Mouse (Mus musculus): ENCODE data around the gene Apobec3. TPM values are rescaled to one million over a fixed set of nuclear protein-coding genes. Genes with fewer than 3 reads are reported as not detected.
"Not testable (repeated sequence)": the region's sequence is repeated elsewhere in the genome, so short reads cannot be mapped to it uniquely, and the experiment has no call there.

Apobec3 gene
- total RNA-seq, 2 experiments from 2014 or later, result 124 to 129 TPM

DNA sequence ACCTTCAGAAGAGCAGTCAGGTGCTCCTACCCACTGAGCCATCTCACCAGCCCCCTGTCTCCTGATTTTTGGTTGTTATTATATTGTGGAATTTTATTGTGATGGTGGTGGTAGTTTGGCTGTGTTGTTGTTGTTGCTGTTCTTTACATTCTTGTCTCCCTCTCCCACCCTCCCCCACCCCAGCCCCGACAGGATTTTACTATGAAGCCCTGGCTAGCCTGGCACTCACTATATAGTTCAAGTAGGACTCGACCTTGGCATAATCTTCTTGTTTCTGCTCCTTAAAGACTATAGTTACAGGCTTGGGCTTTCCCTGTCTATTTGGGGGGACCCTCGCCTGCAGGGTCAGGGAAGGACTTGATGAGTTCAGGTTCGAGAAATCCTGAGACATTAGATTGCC is 2.9 kb downstream of the Apobec3 start:
- ATAC-seq (ENCODE audit: poor library complexity, severe bottlenecking), result no peak

DNA sequence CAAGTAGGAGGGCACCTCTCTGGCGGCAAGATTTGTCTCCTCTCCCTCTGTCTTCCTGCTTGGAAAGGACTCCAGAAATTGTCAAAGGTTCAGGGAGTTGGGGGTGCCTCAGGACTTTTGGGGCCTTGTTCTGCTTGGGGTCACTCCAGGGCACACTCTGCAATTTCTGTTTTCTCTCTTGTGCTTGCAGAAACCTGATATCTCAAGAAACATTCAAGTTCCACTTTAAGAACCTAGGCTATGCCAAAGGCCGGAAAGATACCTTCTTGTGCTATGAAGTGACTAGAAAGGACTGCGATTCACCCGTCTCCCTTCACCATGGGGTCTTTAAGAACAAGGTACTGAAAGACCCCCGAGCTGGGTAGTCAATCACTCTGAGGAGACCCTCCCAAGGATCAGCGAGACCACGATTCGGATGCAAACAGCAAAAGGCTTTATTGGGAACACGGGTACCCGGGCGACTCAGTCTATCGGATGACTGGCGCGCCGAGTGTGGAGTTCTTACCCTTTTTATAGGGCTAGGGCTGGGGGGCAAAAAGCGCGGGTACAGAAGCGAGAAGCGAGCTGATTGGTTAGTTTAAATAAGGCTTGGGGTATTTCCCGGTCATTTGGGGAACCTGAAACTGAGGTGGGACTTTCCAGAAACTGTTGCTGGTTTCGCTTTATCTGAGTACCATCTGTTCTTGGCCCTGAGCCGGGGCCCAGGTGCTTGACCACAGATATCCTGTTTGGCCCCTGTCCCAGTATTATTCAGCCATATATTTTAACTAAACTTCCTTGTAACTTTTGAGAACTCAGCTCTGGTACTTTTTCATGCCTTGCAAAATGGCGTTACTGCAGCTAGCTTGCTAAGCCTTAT is 4.0 kb downstream of the Apobec3 start:
- ATAC-seq (ENCODE audit: poor library complexity, severe bottlenecking), result not testable (repeated sequence)

DNA sequence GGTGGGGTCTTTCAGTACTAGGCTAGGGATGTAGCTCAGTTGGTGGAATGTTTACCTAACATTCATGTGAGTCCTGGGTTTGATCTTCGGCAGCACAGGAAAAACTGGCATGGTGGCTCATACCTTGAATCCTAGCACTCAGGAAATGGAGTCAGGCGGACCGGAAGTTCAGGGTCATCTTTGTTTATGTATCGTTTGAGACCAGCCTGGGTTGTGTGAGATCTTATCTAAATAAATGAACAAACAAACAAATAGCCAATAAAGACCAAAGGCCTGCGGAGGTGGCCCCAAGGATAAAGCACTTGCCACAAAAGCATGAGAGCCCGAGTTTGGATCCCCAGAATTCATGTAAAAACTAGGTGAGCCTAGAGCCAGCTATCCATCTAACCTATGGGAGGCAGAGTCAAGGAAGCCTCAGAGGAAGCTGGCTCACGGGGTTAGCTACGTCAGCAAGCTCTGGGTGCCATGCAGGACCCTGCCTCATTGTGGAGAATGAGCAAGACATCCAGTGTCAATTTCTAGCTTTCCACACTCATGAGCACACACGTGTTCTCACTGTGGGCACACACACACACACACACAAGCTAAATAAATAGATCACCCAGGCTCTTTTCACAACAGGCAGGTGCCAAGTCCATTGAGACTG is 4.7 kb downstream of the Apobec3 start:
- ATAC-seq (ENCODE audit: poor library complexity, severe bottlenecking), result no peak

- ATAC-seq (ENCODE audit: poor library complexity, severe bottlenecking), result no peak
Measured at GRCm38 (mm10) chr15:79898988-79899387, 7.5 kb downstream of the Apobec3 start.

DNA sequence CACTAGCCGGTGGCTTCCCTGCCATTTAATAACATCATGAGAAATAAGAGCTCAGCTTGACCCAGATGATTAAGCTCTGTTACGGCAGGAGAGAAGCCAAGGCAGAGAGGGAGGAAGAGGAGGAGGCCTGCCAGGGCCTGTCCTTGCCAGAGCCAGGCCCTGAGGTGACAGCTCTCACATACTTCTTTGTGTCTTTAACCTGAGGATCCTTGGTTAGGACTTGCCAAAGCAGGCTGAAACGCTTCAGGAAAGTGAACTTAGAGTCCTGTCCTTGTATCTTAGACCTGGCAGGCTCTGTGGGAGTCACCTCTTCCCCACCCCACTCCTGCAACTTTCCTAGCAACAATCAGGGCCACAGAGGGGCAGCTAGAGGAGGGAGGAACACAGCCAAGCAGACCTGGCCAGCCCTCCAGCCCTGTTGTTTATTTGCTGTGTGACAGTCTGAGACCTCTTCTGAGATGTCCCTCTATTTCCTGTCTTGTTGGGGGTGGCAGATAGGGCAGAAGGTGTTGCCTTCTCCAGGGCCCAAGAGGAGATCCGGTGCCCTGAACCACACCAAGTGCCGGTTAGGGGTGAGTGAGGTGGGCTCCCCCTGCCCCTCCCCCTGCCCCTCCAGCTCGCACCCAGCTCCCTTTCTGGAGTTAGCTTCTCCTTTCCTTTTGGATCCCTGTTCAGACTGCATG is 8.5 kb downstream of the Apobec3 start:
- ATAC-seq (ENCODE audit: poor library complexity, severe bottlenecking), result no peak

DNA sequence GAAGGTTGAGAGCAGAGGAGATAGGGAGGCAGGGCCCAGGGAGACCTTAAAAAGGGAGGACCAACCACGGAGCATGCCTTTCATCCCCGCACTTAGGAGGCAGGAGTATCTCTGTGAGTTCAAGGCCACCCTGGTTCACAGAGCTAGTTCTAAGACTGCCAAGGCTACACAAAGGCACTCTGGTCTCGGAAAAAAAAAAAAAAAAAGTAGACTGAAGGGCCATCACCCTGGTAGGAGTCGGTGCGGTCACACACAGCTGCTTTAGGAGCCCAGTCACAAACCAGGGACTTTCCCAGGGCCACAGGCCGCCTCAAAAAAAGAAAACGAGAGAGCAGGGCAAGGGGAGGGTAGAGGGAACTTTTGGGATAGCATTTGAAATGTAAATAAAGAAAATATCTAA is 9.3 kb downstream of the Apobec3 start:
- no peak for ATAC-seq (ENCODE audit: poor library complexity, severe bottlenecking)

GRCm38 (mm10) chr15:79901399-79901798 is 9.9 kb downstream of the Apobec3 start:
- ATAC-seq (ENCODE audit: poor library complexity, severe bottlenecking), result no peak

DNA sequence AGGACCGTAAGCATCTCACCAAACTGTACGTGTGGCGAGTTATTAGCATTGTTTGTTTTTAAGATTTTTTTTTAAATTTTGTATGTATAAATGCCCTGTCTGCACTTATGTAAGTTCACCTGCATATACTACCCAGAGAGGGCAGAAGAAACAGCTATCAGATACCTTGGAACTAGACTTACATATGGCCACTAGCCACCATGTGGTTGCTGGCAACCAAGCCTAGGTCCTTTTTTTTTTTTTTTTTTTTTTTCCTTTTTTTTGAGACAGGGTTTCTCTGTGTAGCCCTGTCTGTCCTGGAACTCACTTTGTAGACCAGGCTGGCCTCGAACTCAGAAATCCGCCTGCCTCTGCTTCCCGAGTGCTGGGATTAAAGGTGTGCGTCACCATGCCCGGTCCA is 11.6 kb downstream of the Apobec3 start:
- not testable (repeated sequence) for ATAC-seq (ENCODE audit: poor library complexity, severe bottlenecking)

DNA sequence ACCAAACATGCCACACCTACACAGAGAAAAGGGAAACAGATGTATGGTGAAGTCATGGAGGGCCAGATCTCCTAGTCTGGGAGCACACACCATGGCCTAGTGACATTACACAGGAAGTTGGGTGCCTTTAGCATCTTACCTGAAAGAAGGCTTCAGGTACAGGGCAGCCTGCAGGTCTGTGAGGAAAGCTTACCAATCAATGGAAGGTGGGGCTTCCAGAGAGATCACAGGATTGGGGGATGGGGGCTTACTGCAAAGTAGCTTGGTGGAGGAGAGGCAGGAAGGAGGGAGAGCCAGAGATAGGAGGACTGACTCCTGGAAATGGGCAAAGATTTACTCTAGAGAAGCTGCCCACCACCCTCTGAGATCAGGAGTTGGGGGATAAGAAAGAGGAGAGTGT is 12.5 kb downstream of the Apobec3 start:
- no peak for ATAC-seq (ENCODE audit: poor library complexity, severe bottlenecking)

DNA sequence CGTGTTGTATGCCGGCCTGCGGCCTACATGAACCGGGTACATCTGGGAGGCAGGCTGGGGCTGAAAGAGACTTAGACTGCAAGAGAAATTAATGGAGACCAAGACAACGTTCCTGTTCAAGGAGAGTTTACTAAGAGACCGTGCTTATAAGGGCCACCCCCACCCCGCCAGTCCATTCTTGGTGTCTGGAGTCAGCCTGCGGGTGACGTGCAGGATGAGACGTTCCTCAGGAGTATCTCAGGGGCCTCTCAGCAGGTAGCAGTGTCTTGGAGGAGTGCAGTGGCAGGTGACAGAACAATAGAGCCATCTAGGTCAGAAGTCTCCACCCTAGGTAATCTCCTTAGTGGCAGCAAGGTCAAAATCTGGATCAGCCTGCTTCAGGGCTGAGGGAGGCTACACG is 13.2 kb downstream of the Apobec3 start:
- not testable (repeated sequence) for ATAC-seq (ENCODE audit: poor library complexity, severe bottlenecking)

DNA sequence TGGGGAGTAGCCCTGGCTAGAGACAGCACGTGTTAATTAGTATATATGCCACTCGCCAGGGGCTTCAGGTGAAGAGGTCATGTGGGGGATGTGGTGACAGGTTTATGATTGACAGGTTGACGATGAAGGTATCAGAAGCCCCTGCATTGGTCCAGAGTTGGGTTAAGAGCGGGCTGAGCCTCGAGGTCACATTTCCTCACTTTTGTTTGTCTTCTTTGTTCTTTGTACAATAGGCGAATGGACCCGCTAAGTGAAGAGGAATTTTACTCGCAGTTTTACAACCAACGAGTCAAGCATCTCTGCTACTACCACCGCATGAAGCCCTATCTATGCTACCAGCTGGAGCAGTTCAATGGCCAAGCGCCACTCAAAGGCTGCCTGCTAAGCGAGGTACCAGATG is 13.8 kb downstream of the Apobec3 start:
- ATAC-seq (ENCODE audit: poor library complexity, severe bottlenecking), result no peak

- no peak for ATAC-seq (ENCODE audit: poor library complexity, severe bottlenecking)
Measured at GRCm38 (mm10) chr15:79906855-79907254, 15.4 kb downstream of the Apobec3 start.

DNA sequence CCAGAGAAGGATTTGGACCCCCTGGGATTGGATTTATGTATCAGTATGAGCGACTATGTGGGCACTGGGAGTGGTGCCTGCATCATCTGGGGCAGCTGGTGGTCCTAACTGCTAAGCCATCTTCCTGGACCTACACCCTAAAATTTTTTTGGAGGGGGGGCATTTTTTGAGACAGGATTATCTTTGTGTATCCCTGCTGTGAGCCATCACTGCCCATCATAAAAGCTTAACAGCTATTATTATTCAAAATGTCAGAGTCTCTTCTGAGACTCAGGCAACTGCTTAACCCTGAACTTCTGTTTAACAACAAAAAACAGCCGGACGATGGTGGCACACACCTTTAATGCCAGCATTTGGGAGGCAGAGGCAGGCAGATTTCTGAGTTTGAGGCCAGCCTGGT is 17.5 kb downstream of the Apobec3 start:
- not testable (repeated sequence) for ATAC-seq (ENCODE audit: poor library complexity, severe bottlenecking)

DNA sequence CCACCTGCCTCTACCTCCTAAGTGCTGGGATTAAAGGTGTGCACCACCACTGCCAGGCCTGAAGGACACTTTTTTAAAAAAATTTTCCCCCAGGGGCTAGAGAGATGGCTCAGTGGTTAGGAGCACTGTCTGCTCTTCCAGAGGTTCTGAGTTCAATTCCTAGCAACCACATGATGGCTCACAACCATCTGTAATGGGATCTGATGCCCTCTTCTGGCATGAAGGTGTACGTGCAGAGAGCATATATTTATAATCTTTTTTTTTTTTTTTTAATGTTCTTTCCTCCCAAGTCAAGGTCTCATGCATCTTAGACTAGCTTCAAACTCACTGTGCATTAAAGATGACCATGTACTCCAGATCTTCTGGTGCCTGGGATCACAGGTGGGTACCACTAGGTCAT is 19.4 kb downstream of the Apobec3 start:
- ATAC-seq (ENCODE audit: poor library complexity, severe bottlenecking), result not testable (repeated sequence)

- no peak for ATAC-seq (ENCODE audit: poor library complexity, severe bottlenecking)
Measured at GRCm38 (mm10) chr15:79911339-79911738, 19.9 kb downstream of the Apobec3 start.

DNA sequence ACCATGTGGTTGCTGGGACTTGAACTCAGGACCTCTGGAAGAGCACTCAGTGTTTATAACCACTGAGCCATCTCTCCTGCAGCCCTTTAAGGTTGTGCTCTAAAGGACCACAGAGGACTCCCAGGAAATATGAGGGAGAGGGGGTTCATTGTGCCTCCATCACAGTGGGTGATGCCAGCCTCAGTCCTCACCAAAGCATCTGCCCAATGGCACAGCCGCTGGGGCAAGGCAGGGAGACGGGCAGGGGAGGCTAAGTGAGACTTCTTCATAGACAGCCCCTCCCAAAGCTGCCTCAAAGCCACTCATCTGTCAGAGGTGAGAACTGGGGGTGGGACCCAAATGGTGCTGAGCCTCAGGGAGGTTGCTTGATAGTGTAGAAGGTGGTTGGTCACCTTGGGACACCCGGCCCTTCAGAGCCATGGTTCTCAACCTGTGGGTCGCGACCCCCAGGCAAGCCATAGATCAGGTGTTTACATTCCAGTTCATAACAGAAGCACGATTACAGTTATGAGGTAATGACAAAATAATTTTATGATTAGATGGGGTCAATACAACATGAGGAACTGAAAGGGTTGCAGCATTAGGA is 22.4 kb downstream of the Apobec3 start:
- ATAC-seq (ENCODE audit: poor library complexity, severe bottlenecking), result no peak

GRCm38 (mm10) chr15:79914357-79914756 is 22.9 kb downstream of the Apobec3 start:
- no peak for ATAC-seq (ENCODE audit: poor library complexity, severe bottlenecking)

GRCm38 (mm10) chr15:79916150-79916549 is 24.7 kb downstream of the Apobec3 start:
- ATAC-seq (ENCODE audit: poor library complexity, severe bottlenecking), result no peak

DNA sequence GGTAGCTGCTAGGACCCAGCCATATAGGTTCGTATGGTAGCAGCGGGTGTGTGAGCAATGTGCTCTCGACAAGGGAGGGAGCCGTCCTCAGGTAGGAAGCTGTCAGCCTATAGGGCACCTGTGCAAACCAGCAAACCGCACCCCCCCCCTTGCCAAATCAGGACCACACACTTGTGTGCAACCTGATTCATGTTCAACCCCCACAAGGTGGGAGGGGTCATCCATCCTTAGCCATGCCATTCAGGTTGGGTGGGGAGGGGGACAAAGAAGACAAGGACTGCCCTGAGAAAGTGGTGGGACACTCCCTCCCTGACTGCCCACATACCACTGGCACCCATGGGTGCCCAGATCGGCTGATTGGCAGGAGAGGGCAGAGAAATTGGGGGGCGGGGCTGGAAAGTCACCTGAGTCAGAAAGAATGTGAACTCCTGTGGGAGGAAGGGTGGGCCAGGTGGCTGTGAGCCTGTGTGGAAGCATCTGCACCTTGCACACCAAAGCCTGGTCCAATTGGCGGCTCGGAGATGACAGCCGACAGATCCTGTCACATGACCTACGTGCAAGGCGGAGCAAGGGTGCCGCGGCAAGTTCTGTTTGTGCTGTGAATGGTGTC is 25.8 kb downstream of the Apobec3 start:
- no peak for ATAC-seq (ENCODE audit: poor library complexity, severe bottlenecking)

GRCm38 (mm10) chr15:79918485-79918884 is 27.0 kb downstream of the Apobec3 start:
- no peak for ATAC-seq (ENCODE audit: poor library complexity, severe bottlenecking)

DNA sequence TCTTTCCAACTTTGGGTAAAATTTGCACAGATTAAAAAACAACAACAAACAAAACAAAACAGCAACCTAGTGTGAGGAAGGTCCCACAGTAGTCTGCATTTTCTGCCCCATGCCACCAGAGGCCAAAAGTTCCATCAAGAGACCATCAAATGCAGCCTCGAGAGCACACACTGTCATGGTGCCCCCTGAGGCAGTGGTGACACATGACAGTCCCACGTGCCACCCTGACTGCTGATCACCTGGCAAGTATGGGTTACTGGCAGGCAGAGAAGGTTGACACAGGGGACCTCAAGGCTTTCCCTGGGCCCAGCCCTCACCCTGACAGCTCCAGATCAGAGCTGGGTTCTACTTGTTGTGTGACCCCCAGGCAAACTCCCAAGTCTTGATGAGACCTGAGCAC is 28.3 kb downstream of the Apobec3 start:
- ATAC-seq (ENCODE audit: poor library complexity, severe bottlenecking), result no peak

Measured in megakaryocyte, adult 5-6 weeks (primary cell).